Mouse (Mus musculus): ENCODE measurements around the gene Cluh.

The Cluh gene

DNA sequence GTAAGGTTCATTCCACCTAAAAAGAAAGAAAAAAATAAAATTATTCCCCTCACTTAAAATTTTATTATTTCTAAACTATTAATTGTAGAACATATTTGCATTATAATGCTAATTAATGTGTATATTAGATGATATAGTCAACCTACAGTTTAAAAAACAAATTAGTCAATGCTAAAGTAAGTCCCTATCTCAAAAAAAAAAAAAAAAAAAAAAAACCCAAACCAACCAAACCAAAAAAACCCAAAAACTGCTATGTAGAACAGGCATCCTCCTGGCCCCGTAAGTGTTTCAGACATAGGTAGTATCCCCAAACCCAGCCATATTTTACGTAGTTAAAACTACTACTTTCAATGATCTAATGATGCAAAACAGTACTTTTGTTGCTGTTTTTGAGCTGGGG is 50.2 kb downstream of the Cluh start:
- TF ChIP-seq GATA4 (IDR thresholded peaks at IDR 0.05; ENCODE audit: insufficient replicate concordance, low read length), result no peak

DNA sequence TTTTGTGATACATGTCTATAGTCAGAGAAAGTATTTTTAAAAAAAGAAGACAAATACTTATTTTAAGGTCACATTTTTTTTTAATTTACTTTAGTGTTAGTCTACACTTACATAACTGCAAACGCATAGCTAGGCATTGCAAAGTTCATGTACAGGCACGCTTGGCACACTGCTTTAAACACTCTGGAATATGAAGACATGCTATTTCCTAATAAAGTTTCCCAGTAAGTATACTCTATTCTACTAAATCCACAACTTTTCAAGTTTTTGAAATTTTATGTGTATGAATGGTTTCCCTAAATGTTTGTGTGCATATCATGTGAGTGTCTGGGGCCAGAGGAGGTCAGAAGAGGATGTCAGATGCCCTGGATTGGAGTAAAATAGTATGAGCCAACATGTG is 54.8 kb downstream of the Cluh start:
- TF ChIP-seq GATA4 (IDR thresholded peaks at IDR 0.05; ENCODE audit: insufficient replicate concordance, low read length), result no peak

DNA sequence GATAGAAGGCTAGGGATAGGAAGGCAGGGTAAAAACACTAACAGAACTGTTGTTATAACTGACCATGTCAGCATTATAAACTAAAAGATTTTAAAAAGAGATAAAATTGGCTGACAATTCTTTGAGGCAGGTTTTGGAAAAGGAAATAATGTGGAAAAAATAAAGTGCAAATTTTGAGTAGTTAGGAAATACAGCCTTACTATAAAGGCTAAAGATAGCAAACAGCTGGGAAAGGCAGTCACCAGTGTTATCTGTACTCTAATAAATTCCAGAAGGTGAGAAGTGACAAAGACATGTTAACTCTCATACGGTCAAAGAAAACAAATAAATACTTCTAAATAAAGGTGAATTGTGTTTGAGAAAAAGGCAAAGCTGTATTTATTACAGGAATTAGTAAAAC is 59.5 kb downstream of the Cluh start:
- no peak for TF ChIP-seq GATA4 (IDR thresholded peaks at IDR 0.05; ENCODE audit: insufficient replicate concordance, low read length)

DNA sequence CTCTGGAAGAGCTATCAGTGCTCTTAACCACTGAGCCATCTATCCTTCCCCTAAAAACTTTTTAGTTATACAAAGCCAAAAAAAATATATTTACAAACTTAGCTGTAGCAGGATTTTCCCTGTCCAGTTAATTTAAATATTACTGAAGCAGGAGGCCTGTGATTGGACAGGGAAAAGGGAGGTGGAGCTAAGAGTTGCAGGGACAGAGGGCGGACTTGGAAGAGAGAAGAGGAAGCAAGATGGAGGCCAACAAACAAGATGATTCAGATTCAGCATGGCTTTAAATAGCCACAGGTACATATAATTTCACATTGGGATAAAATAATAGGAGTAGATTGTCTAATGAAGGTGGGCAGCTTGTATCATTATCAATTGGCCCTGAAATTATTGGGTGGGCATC is 61.4 kb downstream of the Cluh start:
- no peak for TF ChIP-seq GATA4 (IDR thresholded peaks at IDR 0.05; ENCODE audit: insufficient replicate concordance, low read length)

DNA sequence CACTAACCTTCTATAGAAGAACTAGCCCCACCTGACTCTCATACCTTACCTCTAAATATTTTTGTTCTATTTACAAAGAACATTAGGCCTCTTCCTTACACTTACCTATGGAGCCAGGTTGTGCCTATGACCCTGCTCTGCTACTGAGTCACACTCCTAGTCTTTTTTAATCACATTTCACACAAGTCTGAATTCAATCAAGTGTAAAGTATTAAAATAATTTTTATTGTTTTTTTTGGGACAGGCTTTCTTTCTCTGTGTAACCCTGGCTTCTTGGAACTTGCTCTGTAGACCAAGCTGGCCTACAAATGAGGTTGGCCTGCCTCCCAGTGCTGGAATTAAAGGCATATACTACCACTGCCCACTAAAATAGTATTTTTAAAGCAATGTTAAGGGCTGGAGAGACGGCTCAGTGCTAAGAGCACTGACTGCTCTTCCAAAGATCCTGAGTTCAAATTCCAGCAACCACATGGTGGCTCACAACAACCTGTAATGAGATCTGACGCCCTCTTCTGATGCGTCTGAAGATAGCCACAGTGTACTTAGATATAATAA is 66.8 kb downstream of the Cluh start:
- TF ChIP-seq GATA4 (IDR thresholded peaks at IDR 0.05; ENCODE audit: insufficient replicate concordance, low read length), result no peak

Data from liver, adult (tissue).